Mouse (Mus musculus): Measurements from ENCODE around the gene Hebp1. TPM values are rescaled to one million over a fixed set of nuclear protein-coding genes. Genes with fewer than 3 reads are reported as not detected.

Hebp1 gene
- polyA plus RNA-seq, 1 experiment from 2014 or later: 62.8 TPM

- TF ChIP-seq CTCF (IDR thresholded peaks at IDR 0.05; ENCODE audit: low read depth): no peak
- WGBS: 28% methylated on average over 7 of the region's 7 CpGs
Observed at GRCm38 (mm10) chr6:135112411-135113113, 85.3 kb downstream of the Hebp1 start.

GRCm38 (mm10) chr6:135107014-135107413 lies 90.8 kb downstream of the Hebp1 start:
- WGBS: 89% methylated on average over 6 of the region's 6 CpGs
- no peaks in the 10 kb centered on the region for H3K36me3 ChIP-seq (ENCODE audit: control insufficient read depth, insufficient read depth)
- no peak overlapping the region for H3K4me3 ChIP-seq (ENCODE audit: low read depth, low read length)
- H3K4me1 ChIP-seq (replicated peaks; ENCODE audit: control insufficient read depth, insufficient read depth, low read length): no peaks in the 10 kb centered on the region
- H3K9ac ChIP-seq (ENCODE audit: low read depth, low read length): no peak overlapping the region
- H3K4me2 ChIP-seq (replicated peaks; ENCODE audit: low read depth): no peak overlapping the region
- H3K27ac ChIP-seq (ENCODE audit: low read depth, low read length): no peak overlapping the region
- no peak for ATAC-seq
- H3K27me3 ChIP-seq (replicated peaks; ENCODE audit: control insufficient read depth, insufficient read depth, low read length): no peaks in the 10 kb centered on the region
- TF ChIP-seq CTCF (IDR thresholded peaks at IDR 0.05; ENCODE audit: low read depth): no peak
- H3K9me3 ChIP-seq (ENCODE audit: control insufficient read depth): no peaks in the 10 kb centered on the region

More at GRCm38 (mm10) chr6:135112411-135113113, 85.3 kb downstream of the Hebp1 start:
- no peak overlapping the region for H3K4me2 ChIP-seq (replicated peaks; ENCODE audit: low read depth)
- no peak for ATAC-seq
- H3K4me1 ChIP-seq (replicated peaks; ENCODE audit: control insufficient read depth, insufficient read depth, low read length): no peaks in the 10 kb centered on the region
- no peaks in the 10 kb centered on the region for H3K36me3 ChIP-seq (ENCODE audit: control insufficient read depth, insufficient read depth)
- H3K9ac ChIP-seq (ENCODE audit: low read depth, low read length): no peak overlapping the region
- H3K4me3 ChIP-seq (ENCODE audit: low read depth, low read length): no peak overlapping the region
- no peaks in the 10 kb centered on the region for H3K27me3 ChIP-seq (replicated peaks; ENCODE audit: control insufficient read depth, insufficient read depth, low read length)
- H3K27ac ChIP-seq (ENCODE audit: low read depth, low read length): no peak overlapping the region
- no peaks in the 10 kb centered on the region for H3K9me3 ChIP-seq (ENCODE audit: control insufficient read depth)

- no peak overlapping the region for H3K27ac ChIP-seq (ENCODE audit: low read depth, low read length)
Observed at GRCm38 (mm10) chr6:135102736-135103303, 95.0 kb downstream of the Hebp1 start.

GRCm38 (mm10) chr6:135100787-135101472 lies 96.9 kb downstream of the Hebp1 start:
- H3K36me3 ChIP-seq (ENCODE audit: control insufficient read depth, insufficient read depth): no peaks in the 10 kb centered on the region
- no peaks in the 10 kb centered on the region for H3K9me3 ChIP-seq (ENCODE audit: control insufficient read depth)
- no peak overlapping the region for H3K4me2 ChIP-seq (replicated peaks; ENCODE audit: low read depth)
- WGBS: 79% methylated on average over 15 of the region's 15 CpGs
- no peak overlapping the region for H3K9ac ChIP-seq (ENCODE audit: low read depth, low read length)
- H3K4me1 ChIP-seq (replicated peaks; ENCODE audit: control insufficient read depth, insufficient read depth, low read length): no peaks in the 10 kb centered on the region
- no peak overlapping the region for H3K4me3 ChIP-seq (ENCODE audit: low read depth, low read length)
- TF ChIP-seq CTCF (IDR thresholded peaks at IDR 0.05; ENCODE audit: low read depth): no peak
- no peaks in the 10 kb centered on the region for H3K27me3 ChIP-seq (replicated peaks; ENCODE audit: control insufficient read depth, insufficient read depth, low read length)
- ATAC-seq: no peak
- H3K27ac ChIP-seq (ENCODE audit: low read depth, low read length): no peak overlapping the region

More at GRCm38 (mm10) chr6:135102736-135103303, 95.0 kb downstream of the Hebp1 start:
- Histone ChIP-seq H3K9ac (ENCODE audit: low read depth, low read length) (no peak overlapping the region), H3K9me3 (ENCODE audit: control insufficient read depth) (no peaks in the 10 kb centered on the region), H3K4me3 (ENCODE audit: low read depth, low read length) (no peak overlapping the region), H3K27me3 (replicated peaks; ENCODE audit: control insufficient read depth, insufficient read depth, low read length) (no peaks in the 10 kb centered on the region), H3K4me2 (replicated peaks; ENCODE audit: low read depth) (no peak overlapping the region), H3K4me1 (replicated peaks; ENCODE audit: control insufficient read depth, insufficient read depth, low read length) (no peaks in the 10 kb centered on the region), H3K36me3 (ENCODE audit: control insufficient read depth, insufficient read depth) (no peaks in the 10 kb centered on the region)
- WGBS: 74% methylated on average over 5 of the region's 5 CpGs
- no peak for ATAC-seq
- no peak for TF ChIP-seq CTCF (IDR thresholded peaks at IDR 0.05; ENCODE audit: low read depth)

- no peak overlapping the region for H3K9ac ChIP-seq (ENCODE audit: low read depth, low read length)
- no peak for TF ChIP-seq CTCF (IDR thresholded peaks at IDR 0.05; ENCODE audit: low read depth)
Observed at GRCm38 (mm10) chr6:135092798-135093470, 104.9 kb downstream of the Hebp1 start.

GRCm38 (mm10) chr6:135090661-135091060 lies 107.2 kb downstream of the Hebp1 start:
- WGBS: 67% methylated on average over 4 of the region's 4 CpGs

More at GRCm38 (mm10) chr6:135092798-135093470, 104.9 kb downstream of the Hebp1 start:
- H3K36me3 ChIP-seq (ENCODE audit: control insufficient read depth, insufficient read depth): no peaks in the 10 kb centered on the region
- no peak overlapping the region for H3K4me2 ChIP-seq (replicated peaks; ENCODE audit: low read depth)
- H3K4me1 ChIP-seq (replicated peaks; ENCODE audit: control insufficient read depth, insufficient read depth, low read length): no peaks in the 10 kb centered on the region
- no peak overlapping the region for H3K27ac ChIP-seq (ENCODE audit: low read depth, low read length)
- ATAC-seq: no peak
- 87% methylated on average over 12 of the region's 12 CpGs for WGBS
- H3K4me3 ChIP-seq (ENCODE audit: low read depth, low read length): no peak overlapping the region
- H3K9me3 ChIP-seq (ENCODE audit: control insufficient read depth): no peaks in the 10 kb centered on the region
- H3K27me3 ChIP-seq (replicated peaks; ENCODE audit: control insufficient read depth, insufficient read depth, low read length): no peaks in the 10 kb centered on the region

More at GRCm38 (mm10) chr6:135090661-135091060, 107.2 kb downstream of the Hebp1 start:
- Histone ChIP-seq H3K27me3 (replicated peaks; ENCODE audit: control insufficient read depth, insufficient read depth, low read length) (no peaks in the 10 kb centered on the region), H3K27ac (ENCODE audit: low read depth, low read length) (no peak overlapping the region), H3K9ac (ENCODE audit: low read depth, low read length) (no peak overlapping the region), H3K4me1 (replicated peaks; ENCODE audit: control insufficient read depth, insufficient read depth, low read length) (no peaks in the 10 kb centered on the region), H3K9me3 (ENCODE audit: control insufficient read depth) (no peaks in the 10 kb centered on the region), H3K36me3 (ENCODE audit: control insufficient read depth, insufficient read depth) (no peaks in the 10 kb centered on the region), H3K4me3 (ENCODE audit: low read depth, low read length) (no peak overlapping the region), H3K4me2 (replicated peaks; ENCODE audit: low read depth) (no peak overlapping the region)
- ATAC-seq: no peak
- no peak for TF ChIP-seq CTCF (IDR thresholded peaks at IDR 0.05; ENCODE audit: low read depth)

All from intestine, postnatal 0 days (tissue).